Mouse (Mus musculus) layer of hippocampus, adult 18-20 months (tissue): ENCODE measurements at regions not wholly inside any gene's neighbourhood (a gene's known extent, or its start where the extent isn't known, plus 50 kb on each side); places are given as distances from the start of the nearest gene placed in this dataset.
A peak's percentile ranks its signal among the peaks of the same experiment; 100 is the strongest.

Source experiments
- DNase-seq, 2 experiments: peaks; one replicate each; pipeline ENCODE4 v3.0.0; 2022; ENCODE audit warnings: low spot score in 2 of 2

GRCm38 (mm10) chr15:63671081-63671480 lies 173.9 kb downstream of the Gsdmc2 start:
- peak; percentile 5 to 39 for DNase-seq

GRCm38 (mm10) chr15:63670561-63670960 lies 174.4 kb downstream of the Gsdmc2 start:
- no peak for DNase-seq

GRCm38 (mm10) chr15:63667536-63667935 lies 177.4 kb downstream of the Gsdmc2 start:
- no peak for DNase-seq

GRCm38 (mm10) chr15:63665517-63665916 lies 179.5 kb downstream of the Gsdmc2 start:
- DNase-seq = no peak

- no peak for DNase-seq
Measured at GRCm38 (mm10) chr15:63664877-63665276, 180.1 kb downstream of the Gsdmc2 start.

GRCm38 (mm10) chr15:63662183-63662582 lies 182.8 kb downstream of the Gsdmc2 start:
- no peak for DNase-seq

GRCm38 (mm10) chr15:63658031-63658521 lies 186.9 kb downstream of the Gsdmc2 start:
- no peak for DNase-seq

- DNase-seq = peak; percentile 70 to 91
Measured at GRCm38 (mm10) chr15:63652216-63652961, 192.6 kb downstream of the Gsdmc2 start.

- DNase-seq = no peak
Measured at GRCm38 (mm10) chr15:63651120-63651519, 193.9 kb downstream of the Gsdmc2 start.

- no peak for DNase-seq
Measured at GRCm38 (mm10) chr15:63648142-63648989, 196.6 kb downstream of the Gsdmc2 start.

GRCm38 (mm10) chr15:63624814-63625213 lies 220.2 kb downstream of the Gsdmc2 start:
- DNase-seq = no peak

- DNase-seq = no peak
Measured at GRCm38 (mm10) chr15:63624249-63624648, 220.7 kb downstream of the Gsdmc2 start.

- DNase-seq = peak in 1 of 2 experiments; percentile 5
Measured at GRCm38 (mm10) chr15:63616506-63617208, 228.3 kb downstream of the Gsdmc2 start.

GRCm38 (mm10) chr15:63614191-63614590 lies 230.8 kb downstream of the Gsdmc2 start:
- no peak for DNase-seq

- no peak for DNase-seq
Measured at GRCm38 (mm10) chr15:63613120-63613519, 231.9 kb downstream of the Gsdmc2 start.

GRCm38 (mm10) chr15:63611161-63611560 lies 233.8 kb downstream of the Gsdmc2 start:
- no peak for DNase-seq

- DNase-seq = peak in 1 of 2 experiments; percentile 8
Measured at GRCm38 (mm10) chr15:63603100-63603714, 241.8 kb downstream of the Gsdmc2 start.

- peak in 1 of 2 experiments; percentile 40 for DNase-seq
Measured at GRCm38 (mm10) chr15:63601543-63601942, 243.4 kb downstream of the Gsdmc2 start.

GRCm38 (mm10) chr15:63592758-63593463 lies 252.1 kb downstream of the Gsdmc2 start:
- DNase-seq = no peak

GRCm38 (mm10) chr15:63559293-63559692 lies 285.7 kb downstream of the Gsdmc2 start:
- no peak for DNase-seq
